Mouse (Mus musculus): ENCODE results near the gene Eef1a2. TPM values are rescaled to one million over a fixed set of nuclear protein-coding genes. Genes with fewer than 3 reads are reported as not detected.

Eef1a2 gene
- total RNA-seq, 2 experiments from 2014 or later: 1,438 to 1,541 TPM

Other genes starting within 250 kb of the Eef1a2 start
- gene Ythdf1, start 236.1 kb downstream of the Eef1a2 start, total RNA-seq (2021): 10 to 100 TPM; 35.6 to 35.7 TPM
- not detected for gene Birc7, start 228.0 kb downstream of the Eef1a2 start, total RNA-seq (2021)
- gene Nkain4, start 202.3 kb downstream of the Eef1a2 start, total RNA-seq (2021): 10 to 100 TPM in 1 of 2 experiments, 1 to 10 TPM in 1; 8.0 to 11.4 TPM
- 10 to 100 TPM; 32.5 to 33.2 TPM for gene Arfgap1, start 189.8 kb downstream of the Eef1a2 start, total RNA-seq (2021)
- under 1 TPM; 0.34 to 0.50 TPM for gene Col20a1, start 170.5 kb downstream of the Eef1a2 start, total RNA-seq (2021)
- gene Chrna4, start 113.5 kb downstream of the Eef1a2 start, total RNA-seq (2021): not detected
- gene Kcnq2, start 21.7 kb downstream of the Eef1a2 start, total RNA-seq (2021): under 1 TPM in 1 of 2 experiments, not detected in 1; 0.22 TPM
- gene Ppdpf, start 30.2 kb upstream of the Eef1a2 start, total RNA-seq (2021): 10 to 100 TPM; 52.0 to 55.5 TPM
- not detected for gene Ptk6, start 45.8 kb upstream of the Eef1a2 start, total RNA-seq (2021)
- gene Srms, start 56.2 kb upstream of the Eef1a2 start, total RNA-seq (2021): under 1 TPM; 0.25 to 0.42 TPM
- not detected for gene Fndc11, start 63.0 kb upstream of the Eef1a2 start, total RNA-seq (2021)
- 1 to 10 TPM; 8.4 to 9.5 TPM for gene Helz2, start 85.0 kb upstream of the Eef1a2 start, total RNA-seq (2021)
- gene Gmeb2, start 131.0 kb upstream of the Eef1a2 start, total RNA-seq (2021): 10 to 100 TPM in 1 of 2 experiments, 1 to 10 TPM in 1; 8.5 to 10.5 TPM
- gene Stmn3, start 157.5 kb upstream of the Eef1a2 start, total RNA-seq (2021): under 1 TPM; 0.45 to 0.52 TPM
- 10 to 100 TPM; 13.2 to 13.4 TPM for gene Rtel1, start 162.7 kb upstream of the Eef1a2 start, total RNA-seq (2021)
- 10 to 100 TPM; 18.3 to 21.2 TPM for gene Zgpat, start 207.9 kb upstream of the Eef1a2 start, total RNA-seq (2021)
- gene Arfrp1, start 208.4 kb upstream of the Eef1a2 start, total RNA-seq (2021): 10 to 100 TPM; 54.3 to 54.9 TPM
- gene Lime1, start 223.1 kb upstream of the Eef1a2 start, total RNA-seq (2021): 1 to 10 TPM; 7.0 to 7.4 TPM